Mouse (Mus musculus): Measurements from ENCODE around the gene Bend3.
"Not testable (repeated sequence)": the region's sequence is repeated elsewhere in the genome, so short reads cannot be mapped to it uniquely, and the experiment has no call there.

Gene Bend3

GRCm38 (mm10) chr10:43481179-43481578 is 2.5 kb downstream of the Bend3 start:
- no peak for DNase-seq

- DNase-seq = no peak
Observed at GRCm38 (mm10) chr10:43482021-43482420, 3.4 kb downstream of the Bend3 start.

GRCm38 (mm10) chr10:43483426-43483995 is 4.9 kb downstream of the Bend3 start:
- no peak for DNase-seq

GRCm38 (mm10) chr10:43485751-43486268 is 7.2 kb downstream of the Bend3 start:
- DNase-seq = no peak

- no peak for DNase-seq
Observed at GRCm38 (mm10) chr10:43487441-43488010, 8.9 kb downstream of the Bend3 start.

- no peak for DNase-seq
Observed at GRCm38 (mm10) chr10:43488258-43488657, 9.6 kb downstream of the Bend3 start.

- DNase-seq = no peak
Observed at GRCm38 (mm10) chr10:43489139-43489538, 10.5 kb downstream of the Bend3 start.

GRCm38 (mm10) chr10:43489550-43489949 is 10.9 kb downstream of the Bend3 start:
- DNase-seq = peak; percentile 72

- no peak for DNase-seq
Observed at GRCm38 (mm10) chr10:43490034-43490433, 11.4 kb downstream of the Bend3 start.

- DNase-seq = peak; percentile 87
Observed at GRCm38 (mm10) chr10:43490846-43491245, 12.2 kb downstream of the Bend3 start.

- DNase-seq = no peak
Observed at GRCm38 (mm10) chr10:43502599-43502998, 24.0 kb downstream of the Bend3 start.

- no peak for DNase-seq
Observed at GRCm38 (mm10) chr10:43504291-43504690, 25.7 kb downstream of the Bend3 start.

GRCm38 (mm10) chr10:43507051-43507450 is 28.4 kb downstream of the Bend3 start:
- no peak for DNase-seq

- DNase-seq = no peak
Observed at GRCm38 (mm10) chr10:43509228-43509627, 30.6 kb downstream of the Bend3 start.

GRCm38 (mm10) chr10:43512976-43513375 is 34.3 kb downstream of the Bend3 start:
- DNase-seq = no peak

GRCm38 (mm10) chr10:43516992-43517660 is 38.5 kb downstream of the Bend3 start:
- peak; percentile 89 for DNase-seq

GRCm38 (mm10) chr10:43517836-43518235 is 39.2 kb downstream of the Bend3 start:
- DNase-seq = peak; percentile 93

GRCm38 (mm10) chr10:43518368-43518767 is 39.7 kb downstream of the Bend3 start:
- peak; percentile 52 for DNase-seq

- DNase-seq = no peak
Observed at GRCm38 (mm10) chr10:43519977-43520376, 41.3 kb downstream of the Bend3 start.

- DNase-seq = not testable (repeated sequence)
Observed at GRCm38 (mm10) chr10:43523931-43524330, 45.3 kb downstream of the Bend3 start, which contains the start of gene Gm9803. Gene Gm9803, plus strand, starts transcription at chr10:43524084.

GRCm38 (mm10) chr10:43527283-43528269 is 48.9 kb downstream of the Bend3 start:
- DNase-seq = no peak

GRCm38 (mm10) chr10:43534382-43534781 is 55.8 kb downstream of the Bend3 start:
- peak; percentile 45 for DNase-seq

GRCm38 (mm10) chr10:43537652-43538051 is 59.0 kb downstream of the Bend3 start:
- DNase-seq = peak; percentile 79
